Mouse (Mus musculus) ovary, postnatal 36 days (tissue): ENCODE data around the gene Aldh8a1.
"Not testable (repeated sequence)": the region's sequence is repeated elsewhere in the genome, so short reads cannot be mapped to it uniquely, and the experiment has no call there.

Experiments
- DNase-seq: peaks from one replicate; pipeline ENCODE4 v3.0.0; 2022; ENCODE audit warnings: low spot score, mixed read lengths

Gene Aldh8a1

DNA sequence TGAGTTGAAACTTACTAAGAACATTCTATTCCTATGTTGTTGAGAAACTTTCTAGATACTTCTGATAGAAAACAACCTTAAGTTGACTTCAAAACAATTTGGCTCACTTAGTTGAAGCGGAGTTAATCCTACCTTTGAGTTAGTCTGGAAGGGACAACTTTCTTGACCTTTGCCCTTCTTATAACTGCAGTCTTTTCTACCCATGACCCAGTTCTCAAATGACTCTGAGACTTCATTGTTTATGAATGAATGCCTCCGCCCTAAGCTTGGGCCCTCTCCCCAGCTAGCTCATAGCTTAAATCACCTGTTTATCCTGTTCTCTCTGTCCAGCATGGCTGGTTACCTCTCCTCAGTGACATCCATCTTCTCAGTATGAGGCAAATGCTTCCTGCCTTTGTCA, 7.5 kb upstream of the Aldh8a1 start:
- DNase-seq, result no peak

DNA sequence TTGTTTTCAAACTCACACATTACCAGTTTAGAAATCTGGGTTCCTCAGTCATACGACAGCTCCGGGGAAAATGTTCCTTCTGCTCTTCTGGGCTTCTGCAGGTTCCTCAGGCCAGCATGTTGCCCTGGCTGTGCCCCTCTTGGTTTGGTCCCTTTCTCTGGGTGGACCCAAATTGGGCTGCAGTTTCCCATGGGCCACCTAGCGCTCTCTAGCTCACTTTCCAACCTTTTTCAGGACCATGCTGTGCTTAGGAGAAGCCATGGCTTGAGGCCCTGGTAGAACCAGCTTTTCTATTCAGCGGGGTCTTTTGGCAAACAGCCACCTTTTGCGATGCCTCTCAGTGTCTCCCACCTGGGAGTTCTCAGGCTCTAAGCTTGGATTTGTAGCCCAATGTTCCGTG, 4.8 kb upstream of the Aldh8a1 start:
- DNase-seq, result no peak

DNA sequence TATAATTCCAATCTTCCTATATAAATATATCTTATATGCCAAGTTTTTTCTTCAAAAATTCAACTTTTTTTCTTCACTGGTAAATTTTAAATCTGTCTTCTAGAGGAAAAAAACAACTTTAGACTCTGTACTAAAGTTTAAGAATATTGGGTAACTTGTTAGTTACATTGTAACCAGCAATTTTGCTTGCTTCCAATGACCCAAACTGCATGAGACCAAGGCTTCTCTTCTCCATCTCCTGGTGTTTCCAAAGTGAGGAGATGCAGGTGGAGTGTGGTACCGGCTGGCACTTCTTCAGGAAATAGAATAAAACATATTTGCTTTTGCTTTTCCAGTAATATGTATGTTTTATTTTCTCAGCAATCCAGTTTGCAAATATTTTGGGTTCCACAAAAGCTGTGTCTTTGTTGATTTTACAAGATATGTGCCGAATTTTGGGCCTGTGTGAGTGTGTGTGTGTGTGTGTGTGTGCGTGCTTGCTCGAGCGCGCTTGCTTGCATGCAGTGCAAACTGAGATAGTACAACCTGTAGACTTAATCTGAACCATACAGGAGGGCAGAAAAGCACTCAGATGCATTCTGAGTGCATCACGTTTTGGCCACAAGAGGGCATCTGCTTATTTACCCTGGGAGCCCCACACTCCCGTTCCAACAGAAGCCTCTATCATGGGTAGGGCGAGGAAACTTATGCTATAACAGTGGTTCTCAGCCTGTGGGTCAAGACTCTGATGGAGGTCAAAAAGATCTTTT, 1.3 kb downstream of the Aldh8a1 start:
- DNase-seq, result no peak

DNA sequence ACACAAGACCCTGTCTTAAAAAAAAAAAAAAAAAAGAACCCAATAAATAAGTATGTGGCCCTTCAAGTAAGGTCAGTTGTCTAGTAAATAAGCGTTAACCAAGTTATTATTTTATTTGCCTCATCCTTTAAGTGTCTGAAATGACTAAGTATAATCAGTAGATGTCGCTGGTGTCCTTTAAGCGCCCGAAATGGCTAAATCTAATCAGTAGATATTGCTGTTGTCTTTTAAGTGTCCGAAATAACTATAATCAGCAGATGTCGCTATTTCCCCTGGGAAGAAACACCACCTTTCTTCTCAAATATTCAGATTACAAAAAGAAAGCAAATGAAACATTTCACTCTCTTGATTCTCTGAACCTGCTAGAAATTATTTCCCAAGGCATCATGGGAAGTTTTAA, 5.8 kb downstream of the Aldh8a1 start:
- DNase-seq, result no peak

DNA sequence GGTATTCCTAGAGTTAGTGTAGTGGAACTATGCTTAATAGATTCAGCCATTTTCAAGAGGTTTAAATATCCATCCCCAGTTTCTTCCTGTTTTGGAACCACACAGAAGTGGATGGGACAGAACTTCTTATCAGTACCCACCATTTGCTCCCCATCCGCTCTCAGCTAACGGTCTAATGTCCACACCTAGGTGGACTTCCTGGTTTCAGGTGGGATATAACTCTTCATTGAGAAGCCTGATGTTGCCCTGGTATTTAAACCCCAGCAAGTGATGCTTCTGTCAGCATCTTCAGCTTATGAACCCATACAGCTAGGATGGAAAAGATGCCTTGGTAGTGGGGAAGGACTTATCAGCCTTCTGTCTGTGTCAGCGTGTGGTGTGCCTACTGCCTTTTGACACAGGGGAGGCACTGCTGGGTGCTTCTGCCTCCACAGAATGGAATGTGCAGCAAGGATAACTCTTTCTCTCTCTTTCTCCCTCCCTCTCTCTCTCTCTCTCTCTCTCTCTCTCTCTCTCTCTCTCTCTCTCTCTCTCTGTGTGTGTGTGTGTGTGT, 8.1 kb downstream of the Aldh8a1 start:
- DNase-seq, result no peak

DNA sequence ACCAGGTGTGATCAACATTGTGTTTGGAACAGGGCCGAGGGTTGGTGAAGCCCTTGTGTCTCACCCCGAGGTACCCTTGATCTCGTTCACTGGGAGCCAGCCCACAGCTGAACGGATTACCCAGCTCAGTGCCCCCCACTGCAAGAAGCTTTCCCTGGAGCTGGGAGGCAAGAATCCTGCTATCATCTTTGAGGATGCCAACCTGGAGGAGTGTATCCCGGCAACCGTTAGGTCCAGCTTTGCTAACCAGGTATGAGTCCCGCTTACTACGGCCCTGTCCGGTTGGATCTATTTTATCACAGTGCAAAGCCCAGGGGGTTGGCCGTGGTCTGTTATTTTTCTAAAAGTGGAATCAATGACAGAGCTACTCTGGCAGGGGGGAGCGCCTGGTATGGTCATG, 12.0 kb downstream of the Aldh8a1 start:
- DNase-seq, result no peak

DNA sequence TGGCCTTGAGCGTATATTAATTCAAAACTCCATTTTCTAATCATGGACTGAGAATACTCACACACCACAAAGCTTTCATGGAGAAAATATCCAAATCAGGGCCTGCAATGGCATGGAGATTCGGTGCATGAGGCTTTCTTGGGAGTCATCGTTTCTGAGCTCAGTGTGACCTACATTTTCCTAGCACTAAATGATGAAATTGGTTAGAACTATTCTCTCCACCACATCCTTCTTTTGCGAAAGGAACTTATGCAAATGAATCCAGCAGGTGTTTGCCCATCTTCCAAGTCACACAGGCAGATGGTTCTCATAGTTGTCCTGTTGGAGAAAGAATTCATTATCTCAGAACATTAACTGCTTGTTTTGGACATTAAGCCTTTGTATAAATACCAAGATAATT, 13.3 kb downstream of the Aldh8a1 start:
- no peak for DNase-seq

DNA sequence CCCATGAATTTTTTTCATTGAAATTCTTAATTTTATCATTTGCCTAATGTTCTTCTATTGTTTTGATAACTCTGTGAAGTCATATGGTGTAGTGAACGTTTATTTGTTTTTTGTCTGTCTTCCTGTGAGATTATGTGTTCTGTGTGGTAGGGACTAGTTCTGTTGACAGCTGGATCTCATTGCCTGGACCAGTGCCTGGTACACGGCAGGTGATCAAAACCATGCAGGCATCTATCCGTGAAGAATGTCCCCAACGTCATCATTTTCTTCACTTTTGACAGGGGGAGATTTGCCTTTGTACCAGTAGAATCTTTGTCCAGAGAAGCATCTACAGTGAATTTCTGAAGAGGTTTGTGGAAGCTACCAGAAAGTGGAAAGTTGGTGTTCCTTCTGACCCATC, 14.2 kb downstream of the Aldh8a1 start:
- DNase-seq, result no peak

DNA sequence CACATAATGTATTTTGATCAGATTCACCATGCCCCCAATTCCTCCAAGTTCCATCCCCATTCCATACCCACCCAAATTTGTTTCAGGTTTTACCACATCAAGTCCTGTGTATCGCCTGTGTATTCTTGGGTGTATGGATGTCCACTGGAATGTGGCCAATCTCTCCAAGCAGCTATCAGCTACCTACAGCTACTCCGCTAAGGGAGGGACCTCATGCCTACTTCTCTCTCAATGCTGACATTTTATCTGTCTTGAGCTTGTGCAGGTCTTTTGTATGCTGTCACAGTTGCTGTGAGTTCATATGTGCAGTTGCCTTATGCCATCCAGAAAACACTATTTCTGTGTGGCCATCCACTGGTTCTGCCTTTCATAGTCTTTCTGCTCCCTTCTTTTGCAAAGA, 16.3 kb downstream of the Aldh8a1 start:
- DNase-seq, result no peak

DNA sequence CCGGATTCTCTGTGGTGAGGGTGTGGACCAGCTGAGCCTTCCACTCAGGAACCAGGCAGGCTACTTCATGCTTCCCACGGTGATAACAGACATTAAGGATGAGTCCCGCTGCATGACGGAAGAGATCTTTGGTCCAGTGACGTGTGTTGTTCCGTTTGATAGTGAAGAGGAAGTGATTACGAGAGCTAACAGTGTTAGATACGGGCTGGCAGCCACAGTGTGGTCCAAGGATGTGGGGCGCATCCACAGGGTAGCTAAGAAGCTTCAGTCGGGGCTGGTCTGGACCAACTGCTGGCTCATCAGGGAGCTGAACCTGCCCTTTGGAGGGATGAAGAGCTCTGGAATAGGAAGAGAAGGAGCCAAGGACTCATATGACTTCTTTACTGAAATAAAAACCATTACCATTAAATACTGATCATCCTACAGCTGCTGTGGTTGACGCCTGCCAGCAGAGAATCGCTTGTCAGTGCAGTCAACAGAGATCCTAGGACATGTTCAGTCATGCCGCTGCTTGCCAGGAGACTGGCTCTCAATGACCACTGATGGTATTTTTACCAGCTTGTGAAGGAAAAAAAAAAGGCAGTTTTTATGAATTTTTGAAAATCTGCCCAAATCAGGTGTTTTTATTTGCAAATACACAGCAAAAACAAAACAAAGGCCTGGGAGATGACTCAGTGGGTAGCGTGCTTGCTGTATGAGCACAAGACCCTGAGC, 18.5 kb downstream of the Aldh8a1 start:
- DNase-seq, result no peak

DNA sequence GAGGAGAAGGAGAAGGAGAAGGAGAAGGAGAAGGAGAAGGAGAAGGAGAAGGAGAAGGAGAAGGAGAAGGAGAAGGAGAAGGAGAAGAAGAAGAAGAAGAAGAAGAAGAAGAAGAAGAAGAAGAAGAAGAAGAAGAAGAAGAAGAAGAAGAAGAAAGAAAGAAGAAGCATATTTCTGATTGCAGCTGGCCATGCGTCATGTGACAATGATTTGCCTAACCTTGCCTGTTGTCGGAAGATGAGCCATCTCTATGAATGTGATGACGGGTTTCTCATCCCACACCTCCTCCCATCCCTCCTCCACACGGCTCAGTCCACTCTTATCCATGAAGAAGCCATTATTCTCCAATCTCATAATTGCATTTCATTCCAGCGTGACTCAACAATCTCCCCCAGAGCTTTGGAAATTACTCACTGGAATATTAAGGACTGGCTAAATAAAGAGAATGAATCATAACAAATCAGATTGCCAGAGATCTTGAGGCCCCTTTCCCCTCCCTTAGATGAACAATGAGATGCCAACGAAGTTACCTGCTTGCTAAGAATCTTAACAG, 21.9 kb downstream of the Aldh8a1 start:
- DNase-seq, result not testable (repeated sequence)

DNA sequence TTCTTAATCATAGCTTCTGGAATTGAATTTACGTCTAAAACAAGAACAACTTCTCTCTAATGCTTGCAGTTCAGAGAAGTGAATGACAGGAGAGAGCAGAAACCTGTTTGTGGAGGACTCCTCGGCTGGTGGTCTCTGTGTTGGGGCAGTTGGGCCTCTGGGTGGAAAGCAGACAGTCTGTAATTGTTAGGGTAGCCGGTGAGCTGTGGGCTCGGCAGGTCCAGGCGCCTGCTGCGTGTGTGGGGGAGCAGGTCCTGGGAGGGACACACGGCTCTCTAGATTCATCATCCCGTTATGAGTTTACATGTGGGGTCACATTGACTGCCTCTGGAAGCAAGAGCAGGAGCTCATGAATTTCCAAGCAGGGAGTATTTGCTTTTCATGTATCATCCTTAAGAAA, 22.5 kb downstream of the Aldh8a1 start:
- DNase-seq, result no peak

DNA sequence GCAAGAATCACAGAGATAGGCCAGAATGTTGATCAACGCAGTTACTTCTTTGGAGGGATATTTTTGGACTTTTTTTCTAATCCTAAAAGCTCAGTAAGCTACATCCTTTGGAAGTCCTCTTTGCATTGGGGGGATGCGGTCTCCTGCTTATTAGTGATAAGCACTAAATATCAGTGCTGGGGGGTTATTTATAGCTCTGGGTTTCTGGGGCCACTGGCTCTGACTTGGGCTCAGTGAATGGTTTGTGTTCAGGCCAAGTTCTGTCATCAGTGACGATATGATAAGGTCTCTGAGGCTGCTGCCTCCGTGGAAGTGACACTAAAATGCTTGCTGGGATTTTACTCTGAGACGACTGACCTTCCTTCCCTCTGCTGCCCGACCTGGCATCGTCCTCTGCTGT, 22.9 kb downstream of the Aldh8a1 start:
- DNase-seq, result no peak

DNA sequence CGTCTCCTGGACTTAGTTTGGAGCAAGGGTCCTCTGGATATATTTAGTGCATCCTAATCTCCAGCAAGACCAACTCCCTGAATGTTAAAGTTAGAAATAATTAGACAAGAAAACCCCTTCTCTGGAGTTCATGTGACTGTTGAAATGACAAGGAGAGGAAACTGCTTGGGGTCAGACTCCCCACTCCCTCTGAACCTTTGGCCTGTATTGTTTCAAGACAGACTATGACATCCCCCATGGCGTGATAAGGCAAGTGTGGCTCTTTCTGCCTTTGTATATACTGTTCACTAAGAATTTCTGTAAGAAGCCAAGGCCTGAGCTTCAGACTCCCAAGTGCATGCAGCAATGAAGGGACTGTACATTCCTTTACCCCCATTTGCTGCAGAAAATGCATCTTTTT, 23.4 kb downstream of the Aldh8a1 start:
- no peak for DNase-seq

DNA sequence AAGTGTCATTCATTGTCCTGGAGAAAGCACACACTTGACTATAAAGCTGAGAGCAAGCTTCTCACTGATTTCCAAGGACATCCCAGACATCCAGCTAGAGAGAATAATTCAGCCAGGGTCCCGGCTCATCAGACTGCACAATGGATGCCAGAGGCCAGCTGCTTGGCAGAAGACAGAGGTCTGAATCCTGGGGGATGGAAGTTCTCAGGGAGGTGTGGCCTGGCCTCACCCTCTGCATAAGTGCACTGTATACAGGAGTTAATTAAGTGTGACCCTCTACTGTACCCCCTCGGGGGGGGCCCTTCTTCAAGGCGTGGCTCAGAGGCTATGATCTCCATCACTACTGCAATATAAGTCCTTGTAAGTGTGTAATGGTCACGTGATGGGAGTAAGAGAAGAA, 24.2 kb downstream of the Aldh8a1 start:
- no peak for DNase-seq

DNA sequence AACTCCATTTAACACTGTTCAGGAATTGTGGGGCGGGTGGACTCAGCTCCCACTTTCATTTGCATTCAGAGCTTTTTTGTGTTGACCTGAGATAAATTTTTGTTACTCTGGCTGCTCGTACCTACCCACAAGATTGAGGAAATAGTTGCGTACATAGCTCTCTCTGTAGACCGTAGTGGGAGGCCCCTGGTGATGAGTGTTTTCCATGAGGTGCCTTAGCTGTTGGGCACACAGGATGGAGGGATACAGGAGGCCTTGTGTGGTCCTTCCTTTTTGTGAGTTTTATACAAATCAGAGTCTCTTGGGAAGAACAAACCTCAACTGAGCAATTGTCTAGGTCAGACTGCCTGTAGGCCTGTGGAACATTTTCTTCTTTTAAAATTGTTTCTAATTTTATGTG, 27.7 kb downstream of the Aldh8a1 start:
- no peak for DNase-seq

DNA sequence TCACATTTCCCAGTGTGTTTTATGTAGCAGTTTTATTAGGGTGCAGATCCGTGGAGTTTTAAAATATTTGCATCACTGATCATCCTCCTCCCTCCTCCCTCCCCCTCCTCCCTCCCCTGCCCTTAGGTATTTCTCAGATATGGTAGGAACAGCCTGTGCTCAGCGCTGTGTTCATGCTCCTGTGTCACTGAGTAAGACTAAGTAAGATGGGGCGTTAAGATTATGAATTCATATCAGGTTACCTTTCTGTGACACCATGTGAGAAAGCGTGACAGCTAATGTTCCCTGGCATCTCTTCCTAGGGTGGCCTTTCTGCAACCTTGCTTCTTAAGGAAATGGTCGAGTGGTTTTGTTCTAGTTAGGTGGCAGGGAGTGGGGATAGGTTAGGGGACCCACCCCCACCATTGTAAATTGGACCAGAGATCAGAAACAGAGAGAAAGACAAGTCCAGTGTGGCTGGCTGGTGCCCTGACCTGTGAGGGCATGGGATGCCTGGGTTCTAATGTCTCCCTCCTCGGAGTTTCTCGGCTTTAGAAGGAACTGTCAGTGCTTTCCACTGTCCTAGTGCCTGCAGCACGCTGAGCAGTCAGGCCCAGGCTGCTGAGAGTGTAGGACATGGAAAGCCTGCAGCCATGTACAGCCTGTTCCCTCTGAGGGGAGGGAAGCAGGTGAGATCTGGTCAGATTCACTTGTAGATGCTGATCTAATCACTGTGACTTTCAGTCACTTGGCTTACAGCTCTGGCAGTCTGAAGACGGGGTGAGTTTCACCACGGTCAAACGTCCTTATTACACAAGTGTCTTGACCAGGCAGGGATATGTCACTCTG, 28.8 kb downstream of the Aldh8a1 start:
- no peak for DNase-seq

DNA sequence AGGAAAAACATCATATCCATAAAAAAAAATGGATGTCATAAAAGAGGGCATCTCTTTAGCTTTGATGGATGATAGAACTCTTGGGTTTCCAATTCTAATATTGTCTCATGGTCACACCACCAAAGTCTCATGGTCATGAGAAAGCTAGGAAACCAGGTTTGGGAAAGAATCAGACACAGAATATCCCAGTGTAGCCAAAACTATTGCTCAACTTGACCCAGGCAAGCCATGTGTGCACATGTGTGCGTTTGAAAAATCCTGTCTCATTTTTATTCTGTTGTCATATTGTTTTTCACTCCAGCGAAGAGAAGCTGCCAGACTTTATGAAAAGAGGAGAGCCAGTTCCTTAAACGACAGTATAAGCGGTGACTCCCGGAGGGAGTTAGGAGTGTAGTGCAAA, 33.6 kb downstream of the Aldh8a1 start:
- no peak for DNase-seq

DNA sequence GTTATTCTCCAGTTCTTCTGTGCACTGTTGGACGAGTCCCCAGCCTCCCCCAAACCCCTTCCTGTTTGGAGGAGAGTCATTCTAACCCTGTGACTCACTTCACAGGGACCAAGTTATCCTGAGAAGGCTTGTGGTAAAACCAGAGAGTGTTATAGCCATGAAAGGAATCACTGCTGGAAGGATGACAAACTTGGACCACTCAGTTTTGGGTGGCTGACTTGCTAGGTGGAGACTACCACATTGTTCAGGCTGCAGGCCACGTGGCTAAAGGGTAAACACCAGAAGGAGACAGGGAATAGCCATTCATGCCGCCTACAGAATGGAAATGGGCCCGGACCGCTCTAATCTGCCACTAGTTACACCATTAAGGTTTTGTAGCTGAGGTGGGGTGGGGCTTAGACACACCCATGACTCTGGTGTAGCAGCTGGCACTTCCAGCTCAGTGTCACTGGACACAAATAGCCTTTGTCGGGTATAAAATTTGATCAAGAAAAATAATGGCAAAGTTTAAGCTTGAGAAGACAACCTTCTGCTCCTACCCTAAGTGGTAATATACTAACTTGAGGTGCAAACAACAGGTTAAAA, 34.6 kb downstream of the Aldh8a1 start:
- DNase-seq, result no peak

DNA sequence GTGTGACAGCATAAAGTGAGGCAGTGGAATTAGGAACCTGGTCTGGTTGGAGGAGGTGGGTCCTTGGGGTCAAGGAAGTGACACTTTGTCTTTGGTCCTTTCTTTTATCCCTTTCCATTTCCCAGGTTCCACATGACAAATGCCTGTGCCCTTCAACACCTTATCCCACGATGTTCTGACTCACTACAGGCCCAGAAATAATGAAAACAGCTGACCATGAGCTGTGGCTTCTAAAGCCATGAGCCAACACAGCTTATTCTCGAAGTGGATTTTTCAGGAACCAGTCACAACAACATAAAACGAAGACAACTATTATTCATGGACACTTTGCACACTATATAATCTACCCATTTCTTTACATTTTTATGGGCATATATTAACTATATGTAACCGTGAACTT, 37.9 kb downstream of the Aldh8a1 start:
- DNase-seq, result no peak

DNA sequence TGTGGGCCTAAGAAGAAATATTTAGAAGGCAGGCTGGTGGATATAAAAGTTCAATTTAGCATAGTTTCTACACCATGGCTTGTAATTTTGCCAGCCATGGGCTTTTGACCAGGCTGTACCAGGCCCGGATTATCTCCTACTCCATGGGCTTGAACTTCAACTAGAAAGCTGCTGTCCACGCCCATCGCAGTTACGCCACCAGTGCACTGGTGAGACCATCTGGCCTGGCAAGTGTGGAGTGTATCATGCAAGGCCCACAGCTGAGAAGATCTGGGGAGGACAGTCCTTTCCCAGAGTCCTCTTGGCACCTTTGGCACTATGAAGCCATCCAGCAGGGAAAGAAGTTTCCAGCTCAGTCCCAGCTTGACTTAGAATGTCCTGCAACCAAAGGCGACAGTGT, 39.1 kb downstream of the Aldh8a1 start:
- DNase-seq, result no peak

DNA sequence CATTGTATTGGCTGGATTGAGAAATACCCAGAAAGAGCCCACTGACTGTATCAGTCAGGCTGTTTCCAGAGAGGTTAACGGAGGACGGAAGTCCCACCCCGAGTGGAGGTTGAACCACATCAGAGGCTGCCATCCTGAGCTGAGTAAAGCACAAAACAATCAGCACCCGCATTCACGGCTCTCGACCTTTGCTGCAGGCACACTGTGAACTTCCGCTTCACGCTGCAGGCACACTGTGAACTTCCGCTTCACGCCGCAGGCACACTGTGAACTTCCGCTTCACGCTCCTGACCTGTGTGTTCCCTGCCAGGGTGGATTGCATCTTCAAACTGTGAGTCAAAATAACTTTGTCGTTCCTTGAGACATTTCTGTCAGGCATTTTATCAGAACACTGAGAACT, 42.1 kb downstream of the Aldh8a1 start:
- no peak for DNase-seq
